Mouse (Mus musculus) kidney, postnatal 14 days (tissue): ENCODE results near the gene Ntsr1.

Source experiments
- DNase-seq: peaks from one replicate; pipeline ENCODE4 v3.0.0; 2022; ENCODE audit warnings: mixed read lengths

The Ntsr1 gene

DNA sequence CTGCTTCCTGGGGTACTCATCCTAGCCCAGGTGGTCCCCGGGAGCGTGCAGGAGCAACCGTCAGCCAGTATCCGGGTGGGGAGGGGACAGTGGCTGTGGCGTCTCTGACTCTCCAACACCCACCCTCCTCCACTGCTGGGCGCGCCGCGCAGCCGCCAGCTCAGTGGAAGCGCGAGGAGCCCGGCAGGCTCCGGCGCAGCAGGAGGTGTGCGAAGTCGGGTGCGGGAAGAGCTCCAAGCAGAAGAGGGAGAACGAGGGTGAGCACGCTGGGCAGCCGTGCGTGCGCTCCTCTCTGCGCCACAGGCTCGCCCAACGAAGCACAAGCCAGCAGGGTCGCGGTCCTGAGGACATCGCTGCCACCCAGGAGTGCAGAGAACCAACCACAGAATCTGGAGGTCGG, at the start of gene Ntsr1:
Ntsr1 (plus strand) TSS at position 236 of the 400 bp plus-strand sequence.
- DNase-seq = no peak

- no peak for DNase-seq
These were observed 49.2 kb upstream of the Ntsr1 start for GRCm38 (mm10) chr2:180450529-180450928.

- peak; percentile 94 for DNase-seq
These were observed 43.8 kb upstream of the Ntsr1 start, which contains the start of gene Slco4a1 for GRCm38 (mm10) chr2:180455723-180456698. Slco4a1 (plus strand) TSS chr2:180456245.

- DNase-seq = no peak
These were observed 43.1 kb upstream of the Ntsr1 start for GRCm38 (mm10) chr2:180456705-180457104.

GRCm38 (mm10) chr2:180457680-180458079, 42.1 kb upstream of the Ntsr1 start:
- DNase-seq = peak; percentile 41

DNA sequence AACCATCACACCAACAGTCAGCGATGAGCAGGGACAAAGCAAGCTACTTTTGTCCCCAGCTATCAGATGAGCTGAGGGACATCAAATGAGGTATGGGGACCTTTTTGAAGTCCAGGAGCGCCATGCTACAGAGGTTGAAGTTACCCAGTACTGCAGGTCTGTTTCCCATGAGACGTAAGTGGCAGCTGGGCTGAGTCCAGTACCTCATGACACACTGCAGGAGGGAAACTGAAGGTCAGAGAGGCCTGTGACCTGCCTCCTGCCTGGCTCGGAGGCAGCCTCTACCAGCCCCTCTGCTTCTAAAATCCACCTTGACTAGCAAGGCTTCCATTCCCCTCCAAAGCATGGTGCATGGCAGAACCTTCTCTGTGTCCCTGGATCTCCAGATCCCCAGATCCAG, 40.3 kb upstream of the Ntsr1 start:
- DNase-seq = no peak

DNA sequence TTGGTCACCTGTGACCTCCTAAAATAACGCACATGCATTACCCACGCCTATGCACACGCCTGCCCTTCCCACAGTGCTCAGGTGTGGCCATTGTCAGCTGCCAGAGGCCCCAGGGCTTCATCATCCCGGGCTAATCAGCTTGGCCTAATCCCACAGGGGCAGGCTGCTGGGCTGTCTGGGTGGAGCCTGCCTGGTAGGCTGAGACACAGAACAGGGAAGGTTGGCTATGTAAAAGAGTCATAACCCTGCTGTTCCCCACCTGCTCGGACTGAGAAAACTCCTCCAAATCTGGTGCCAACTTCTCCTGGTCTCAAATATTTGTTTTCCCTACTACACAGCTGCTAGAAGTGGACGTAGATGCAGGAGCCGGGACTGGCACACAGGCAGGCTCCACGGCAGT, 39.0 kb upstream of the Ntsr1 start:
- DNase-seq = no peak

DNA sequence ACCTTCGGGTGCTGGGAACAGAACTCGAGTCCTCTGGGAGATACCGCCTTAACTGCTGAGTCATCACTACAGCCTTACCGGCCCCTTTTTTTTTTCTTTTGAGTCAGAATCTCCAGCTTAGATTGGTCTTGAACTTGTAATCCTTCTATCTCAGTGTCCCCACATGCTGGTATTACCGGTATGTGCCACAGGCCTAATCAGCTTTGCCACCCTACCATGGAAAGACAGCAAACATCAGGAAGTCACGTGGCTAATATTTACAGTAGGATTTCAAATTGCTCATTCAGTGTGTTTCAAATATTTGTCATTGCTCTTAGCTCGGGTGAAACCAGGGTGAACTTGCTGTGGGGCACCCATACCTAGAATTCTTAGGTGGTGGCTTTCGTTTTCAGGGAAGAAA, 37.2 kb upstream of the Ntsr1 start:
- no peak for DNase-seq

- DNase-seq = no peak
These were observed 33.3 kb upstream of the Ntsr1 start for GRCm38 (mm10) chr2:180466505-180466904.

- DNase-seq = no peak
These were observed 30.9 kb upstream of the Ntsr1 start for GRCm38 (mm10) chr2:180468871-180469270.

DNA sequence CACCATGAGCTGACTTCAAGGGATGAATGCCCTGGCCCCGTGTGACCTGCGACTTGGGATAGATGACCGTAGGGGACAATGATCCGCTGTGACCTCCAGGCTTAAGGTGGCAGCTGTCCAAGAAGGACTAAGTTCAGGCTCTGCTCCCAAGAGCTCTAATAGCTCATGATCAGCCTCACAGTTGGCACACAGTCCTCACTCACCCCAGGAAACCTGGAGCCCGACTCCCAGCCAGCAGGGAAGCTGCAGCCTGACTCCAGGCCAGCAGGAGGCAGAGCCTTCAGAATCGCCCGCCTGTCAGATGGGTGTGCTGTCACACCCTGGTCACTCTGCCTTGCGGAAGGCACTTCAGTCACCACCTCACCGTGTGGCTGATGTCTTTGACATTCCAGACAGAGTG, 30.0 kb upstream of the Ntsr1 start:
- DNase-seq = no peak

DNA sequence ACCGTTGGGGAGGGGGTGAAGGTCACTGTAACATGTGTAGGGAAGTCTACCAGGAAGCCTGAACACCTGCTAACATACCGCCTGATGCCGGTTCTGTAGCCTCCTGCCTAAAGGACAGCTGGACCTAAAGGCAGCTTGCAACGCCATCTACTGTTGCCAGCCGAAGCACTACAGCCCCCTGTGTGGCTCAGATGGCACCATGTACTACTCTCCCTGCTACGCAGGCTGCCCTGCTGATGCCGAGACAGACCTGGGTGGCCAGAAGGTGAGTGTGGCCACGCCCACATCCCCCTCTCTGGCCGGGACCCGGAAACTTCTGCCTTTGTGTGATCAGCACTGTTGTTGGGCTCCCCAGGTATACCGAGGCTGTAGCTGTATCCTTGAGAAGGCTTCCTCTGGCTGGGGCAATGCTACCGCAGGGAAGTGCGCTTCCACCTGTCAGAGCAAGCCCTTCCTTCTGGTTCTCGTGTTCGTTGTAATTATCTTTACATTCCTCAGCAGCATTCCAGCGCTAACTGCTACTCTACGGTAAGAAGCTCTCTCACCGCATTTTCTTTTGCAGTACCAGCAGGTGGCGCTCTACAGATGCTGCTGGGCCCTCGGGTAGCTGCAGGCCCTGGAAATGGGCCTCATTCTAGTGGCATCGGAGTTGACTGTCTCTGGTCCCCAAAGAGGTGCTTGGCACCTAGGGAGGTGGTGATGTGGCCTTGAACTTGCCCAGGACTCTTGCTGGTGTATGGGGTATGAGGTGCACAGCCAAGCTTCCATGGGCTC, 27.3 kb upstream of the Ntsr1 start:
- no peak for DNase-seq

DNA sequence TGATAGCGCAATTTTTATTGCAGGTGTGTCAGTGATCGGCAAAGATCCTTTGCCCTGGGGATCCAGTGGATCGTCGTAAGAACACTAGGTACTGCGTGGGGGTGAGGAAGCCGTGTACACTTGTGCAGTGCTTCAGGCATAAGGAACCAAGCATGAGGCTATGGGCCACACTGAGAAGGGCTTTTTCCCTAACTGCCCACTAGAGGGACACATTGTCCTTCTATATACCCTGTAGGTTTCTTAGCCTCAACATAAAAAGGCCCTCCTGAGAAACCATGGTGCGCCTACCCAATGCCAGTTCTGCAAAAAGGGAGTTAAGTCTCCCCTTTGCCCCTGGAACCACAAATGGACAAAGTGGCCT, 26.7 kb upstream of the Ntsr1 start:
- DNase-seq = peak; percentile 69

GRCm38 (mm10) chr2:180474864-180475263, 24.9 kb upstream of the Ntsr1 start:
- no peak for DNase-seq

- no peak for DNase-seq
These were observed 17.5 kb upstream of the Ntsr1 start for GRCm38 (mm10) chr2:180482274-180482673.

DNA sequence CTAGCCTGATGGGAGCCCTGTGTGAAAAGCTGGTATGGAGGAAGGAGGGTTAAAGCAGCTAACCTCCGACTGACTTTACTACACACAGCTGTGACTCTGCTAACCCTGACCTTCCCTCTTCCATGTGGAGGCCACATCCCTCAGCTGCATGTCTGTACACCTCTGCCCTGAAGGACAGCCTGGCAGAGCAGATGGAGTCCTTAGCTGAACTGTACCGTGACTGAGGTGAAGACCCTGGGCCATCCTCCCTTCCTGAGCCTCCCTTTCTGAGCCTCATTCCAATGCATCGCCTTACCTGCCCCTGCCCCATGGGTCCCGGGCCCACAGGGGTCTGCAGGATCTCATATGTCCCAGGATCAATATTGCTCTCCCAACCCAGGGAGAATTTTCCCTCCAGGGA, 14.9 kb upstream of the Ntsr1 start:
- no peak for DNase-seq

GRCm38 (mm10) chr2:180485306-180485705, 14.5 kb upstream of the Ntsr1 start:
- DNase-seq = no peak

DNA sequence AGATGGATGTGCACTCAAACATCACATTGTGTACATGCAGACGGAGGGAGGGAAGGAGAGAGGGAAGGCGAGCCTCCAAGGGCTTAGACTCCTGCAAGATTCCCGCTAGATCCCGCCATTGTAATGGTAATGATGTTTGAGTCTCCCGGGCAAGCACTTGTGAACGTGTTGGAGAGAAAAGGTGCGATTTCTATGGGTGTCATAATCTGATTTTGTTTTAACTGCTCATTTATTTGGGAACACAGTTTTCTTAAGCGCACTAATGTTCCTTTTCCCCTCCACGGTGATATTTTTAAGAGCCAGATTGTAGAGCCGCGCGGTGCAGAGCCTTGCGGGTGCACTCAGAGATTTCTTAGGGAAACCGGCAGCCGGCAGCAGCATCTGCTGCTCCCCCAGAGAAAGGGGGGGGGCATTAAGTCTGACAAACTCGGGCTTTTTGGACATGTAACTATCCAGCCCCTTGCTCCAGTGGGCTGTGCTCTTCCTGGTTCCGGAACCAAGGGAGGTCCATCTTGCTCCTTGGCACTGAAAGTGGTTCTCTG, 11.5 kb upstream of the Ntsr1 start:
- DNase-seq = no peak

- DNase-seq = no peak
These were observed 3.9 kb upstream of the Ntsr1 start for GRCm38 (mm10) chr2:180495906-180496305.

GRCm38 (mm10) chr2:180500726-180501125, 950 bp downstream of the Ntsr1 start:
- DNase-seq = no peak

GRCm38 (mm10) chr2:180501217-180501967, 1.6 kb downstream of the Ntsr1 start:
- DNase-seq = no peak

DNA sequence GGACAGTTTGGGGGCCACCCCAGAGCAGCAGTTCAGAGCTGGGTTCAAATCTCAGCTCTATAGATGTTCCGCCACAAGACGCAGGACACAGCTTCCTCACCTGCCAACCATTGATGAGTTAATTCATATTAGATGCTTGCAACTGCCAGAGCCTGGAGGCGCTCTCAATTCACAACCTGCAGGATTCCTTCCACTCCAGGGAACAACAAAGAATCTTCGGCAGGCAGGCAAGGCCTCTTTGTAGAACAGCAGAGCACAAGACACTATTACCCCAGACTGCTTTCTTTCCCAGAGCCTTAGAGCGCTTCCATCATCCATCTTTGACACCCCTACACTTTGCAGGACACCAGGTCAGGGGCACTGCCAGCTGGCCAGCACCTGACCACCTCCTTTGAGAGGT, 6.5 kb downstream of the Ntsr1 start:
- no peak for DNase-seq
